Mouse (Mus musculus): Measurements from ENCODE around the gene Clint1.

Gene Clint1

GRCm38 (mm10) chr11:45929541-45929940 is 77.7 kb downstream of the Clint1 start:
- no peak for DNase-seq (ENCODE audit: low spot score in 2 of 2)

GRCm38 (mm10) chr11:45932771-45933170 is 80.9 kb downstream of the Clint1 start:
- DNase-seq (ENCODE audit: low spot score in 2 of 2), result no peak

- DNase-seq (ENCODE audit: low spot score in 2 of 2), result peak; percentile 15 to 26
Observed at GRCm38 (mm10) chr11:45937478-45937877, 85.6 kb downstream of the Clint1 start.

- no peak for DNase-seq (ENCODE audit: low spot score in 2 of 2)
Observed at GRCm38 (mm10) chr11:45938917-45939316, 87.1 kb downstream of the Clint1 start.

GRCm38 (mm10) chr11:45942281-45942680 is 90.4 kb downstream of the Clint1 start:
- DNase-seq (ENCODE audit: low spot score in 2 of 2), result no peak

GRCm38 (mm10) chr11:45943108-45943705 is 91.4 kb downstream of the Clint1 start:
- DNase-seq (ENCODE audit: low spot score in 2 of 2), result peak; percentile 65 to 76

- peak; percentile 24 to 36 for DNase-seq (ENCODE audit: low spot score in 2 of 2)
Observed at GRCm38 (mm10) chr11:45943891-45944642, 92.2 kb downstream of the Clint1 start.

- DNase-seq (ENCODE audit: low spot score in 2 of 2), result peak; percentile 99
Observed at GRCm38 (mm10) chr11:45944643-45945156, 92.8 kb downstream of the Clint1 start, which contains the start of gene Lsm11. Gene Lsm11 (minus strand): TSS chr11:45944935.

- no peak for DNase-seq (ENCODE audit: low spot score in 2 of 2)
Observed at GRCm38 (mm10) chr11:45946796-45947195, 94.9 kb downstream of the Clint1 start.

- DNase-seq (ENCODE audit: low spot score in 2 of 2), result peak; percentile 39 to 73
Observed at GRCm38 (mm10) chr11:45947491-45947890, 95.6 kb downstream of the Clint1 start.

GRCm38 (mm10) chr11:45955127-45955627 is 103.3 kb downstream of the Clint1 start, which contains the start of gene Thg1l:
Gene Thg1l (minus strand): TSS chr11:45955494.
- peak; percentile 92 to 93 for DNase-seq (ENCODE audit: low spot score in 2 of 2)

GRCm38 (mm10) chr11:45959598-45959997 is 107.7 kb downstream of the Clint1 start:
- no peak for DNase-seq (ENCODE audit: low spot score in 2 of 2)

GRCm38 (mm10) chr11:45960003-45960402 is 108.2 kb downstream of the Clint1 start:
- DNase-seq (ENCODE audit: low spot score in 2 of 2), result no peak
